Mouse (Mus musculus): Measurements from ENCODE around the gene Arhgef15. TPM values are rescaled to one million over a fixed set of nuclear protein-coding genes. Genes with fewer than 3 reads are reported as not detected.
"Not testable (repeated sequence)": the region's sequence is repeated elsewhere in the genome, so short reads cannot be mapped to it uniquely, and the experiment has no call there.

Gene Arhgef15
- total RNA-seq, 4 experiments from 2014 or later = 26.6 to 30.9 (median 30.1) TPM

- DNase-seq (ENCODE audit: low spot score) = peak; percentile 71
Measured at GRCm38 (mm10) chr11:68965845-68966244, 8.6 kb upstream of the Arhgef15 start.

GRCm38 (mm10) chr11:68965050-68965449 lies 7.8 kb upstream of the Arhgef15 start:
- no peak for DNase-seq (ENCODE audit: low spot score)

GRCm38 (mm10) chr11:68963405-68963804 lies 6.1 kb upstream of the Arhgef15 start:
- no peak for DNase-seq (ENCODE audit: low spot score)

GRCm38 (mm10) chr11:68962159-68962558 lies 4.9 kb upstream of the Arhgef15 start:
- DNase-seq (ENCODE audit: low spot score) = not testable (repeated sequence)

GRCm38 (mm10) chr11:68961596-68961995 lies 4.3 kb upstream of the Arhgef15 start:
- DNase-seq (ENCODE audit: low spot score) = no peak

- DNase-seq (ENCODE audit: low spot score) = no peak
Measured at GRCm38 (mm10) chr11:68957971-68958370, 691 bp upstream of the Arhgef15 start.

GRCm38 (mm10) chr11:68956697-68957096 lies 583 bp downstream of the Arhgef15 start:
- DNase-seq (ENCODE audit: low spot score) = peak; percentile 61

- DNase-seq (ENCODE audit: low spot score) = peak; percentile 78
Measured at GRCm38 (mm10) chr11:68956107-68956506, 1.2 kb downstream of the Arhgef15 start.

GRCm38 (mm10) chr11:68955473-68955872 lies 1.8 kb downstream of the Arhgef15 start:
- DNase-seq (ENCODE audit: low spot score) = no peak

GRCm38 (mm10) chr11:68954408-68954807 lies 2.9 kb downstream of the Arhgef15 start:
- no peak for DNase-seq (ENCODE audit: low spot score)

- no peak for DNase-seq (ENCODE audit: low spot score)
Measured at GRCm38 (mm10) chr11:68953903-68954302, 3.4 kb downstream of the Arhgef15 start.

- no peak for DNase-seq (ENCODE audit: low spot score)
Measured at GRCm38 (mm10) chr11:68947542-68947993, 9.7 kb downstream of the Arhgef15 start.

GRCm38 (mm10) chr11:68946806-68947440 lies 10.4 kb downstream of the Arhgef15 start:
- no peak for DNase-seq (ENCODE audit: low spot score)

GRCm38 (mm10) chr11:68946001-68946400 lies 11.3 kb downstream of the Arhgef15 start:
- DNase-seq (ENCODE audit: low spot score) = no peak

- no peak for DNase-seq (ENCODE audit: low spot score)
Measured at GRCm38 (mm10) chr11:68945245-68945644, 12.0 kb downstream of the Arhgef15 start.

- no peak for DNase-seq (ENCODE audit: low spot score)
Measured at GRCm38 (mm10) chr11:68942731-68943130, 14.5 kb downstream of the Arhgef15 start.

GRCm38 (mm10) chr11:68940516-68940915 lies 16.8 kb downstream of the Arhgef15 start:
- DNase-seq (ENCODE audit: low spot score) = no peak

GRCm38 (mm10) chr11:68939451-68940304 lies 17.6 kb downstream of the Arhgef15 start:
- DNase-seq (ENCODE audit: low spot score) = peak; percentile 93

- DNase-seq (ENCODE audit: low spot score) = not testable (repeated sequence)
Measured at GRCm38 (mm10) chr11:68936951-68937350, 20.3 kb downstream of the Arhgef15 start.

GRCm38 (mm10) chr11:68933885-68934507 lies 23.3 kb downstream of the Arhgef15 start:
- DNase-seq (ENCODE audit: low spot score) = no peak

GRCm38 (mm10) chr11:68929947-68930346 lies 27.3 kb downstream of the Arhgef15 start:
- no peak for DNase-seq (ENCODE audit: low spot score)

- no peak for DNase-seq (ENCODE audit: low spot score)
Measured at GRCm38 (mm10) chr11:68926981-68927380, 30.3 kb downstream of the Arhgef15 start, which contains the start of gene Odf4. Gene Odf4, minus strand, starts transcription at chr11:68927081.
